Mouse (Mus musculus) cerebral cortex, adult 2 months (tissue): Measurements from ENCODE around the gene Gm13043.

ENCODE experiments used
- WGBS: fragments of 180-500 bp; shearing (Covaris S2); methylation state at CpG from one replicate; pipeline ENCODE4 v1.1.7; 2018; 5-methylcytosine and 5-hydroxymethylcytosine counted together

The Gm13043 gene

GRCm38 (mm10) chr4:143511043-143511442 lies at the start of gene Gm13043:
Gm13043 (plus strand) TSS chr4:143511343.
- 81% methylated on average over 3 of the region's 3 CpGs for WGBS

- WGBS = no CpG with 5 or more reads among the region's 3 CpGs
These were observed 24.5 kb downstream of the Gm13043 start, which contains the start of gene Gm13040 for GRCm38 (mm10) chr4:143535654-143536053. Gm13040 (plus strand) TSS chr4:143535954.

- WGBS = no CpG with 5 or more reads among the region's 3 CpGs
These were observed 40.3 kb downstream of the Gm13043 start, which contains the start of the genes BC080695 and Gm13057 for GRCm38 (mm10) chr4:143551400-143551799. BC080695 (plus strand) TSS chr4:143551700. Gm13057 (plus strand) TSS chr4:143551709.
